Mouse (Mus musculus): ENCODE data around the gene Pde8b. TPM values are rescaled to one million over a fixed set of nuclear protein-coding genes. Genes with fewer than 3 reads are reported as not detected.

Gene Pde8b
- polyA plus RNA-seq, 1 experiment from 2014 or later = 12.1 TPM

DNA sequence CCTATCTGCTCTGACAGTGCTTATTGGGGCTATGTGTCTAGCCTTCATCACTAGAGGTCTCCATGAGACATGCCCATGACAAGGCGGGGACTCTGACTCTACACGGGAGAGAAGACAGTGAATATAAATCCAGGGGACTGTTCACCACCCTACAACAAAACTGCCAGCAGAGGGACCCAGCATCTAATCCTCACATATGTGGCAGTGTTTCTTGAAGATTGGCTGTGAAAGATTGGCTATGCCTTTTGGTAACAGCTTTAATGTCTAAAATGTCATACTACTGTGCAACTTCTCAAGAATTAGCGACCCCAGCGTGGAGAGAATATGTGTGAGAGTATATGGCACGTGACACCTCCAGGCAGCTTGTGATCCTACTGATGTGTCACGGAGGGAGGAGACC is 182.3 kb downstream of the Pde8b start:
- DNase-seq (ENCODE audit: low spot score) (peak; percentile 63), ATAC-seq (replicated peaks; ENCODE audit: low FRiP score, low read depth) (no peak)
- H3K36me3 ChIP-seq (ENCODE audit: insufficient read depth, low read length) = no peaks in the 10 kb centered on the region
- no peak overlapping the region for H3K9ac ChIP-seq (ENCODE audit: low read depth, low read length)
- WGBS = 56% methylated on average over 6 of the region's 6 CpGs
- H3K9me3 ChIP-seq (replicated peaks; ENCODE audit: low read length) = no peaks in the 10 kb centered on the region
- no peak overlapping the region for H3K4me3 ChIP-seq (replicated peaks; ENCODE audit: low read depth, low read length)
- peak; percentile 72 for TF ChIP-seq CTCF (IDR thresholded peaks at IDR 0.05; ENCODE audit: low read depth)
- H3K4me1 ChIP-seq (replicated peaks; ENCODE audit: insufficient read depth, low read length) = no peaks in the 10 kb centered on the region
- H3K4me2 ChIP-seq (ENCODE audit: low read length) = no peak overlapping the region
- H3K27me3 ChIP-seq (ENCODE audit: insufficient read depth, low read length) = no peaks in the 10 kb centered on the region
- no peak overlapping the region for H3K27ac ChIP-seq

DNA sequence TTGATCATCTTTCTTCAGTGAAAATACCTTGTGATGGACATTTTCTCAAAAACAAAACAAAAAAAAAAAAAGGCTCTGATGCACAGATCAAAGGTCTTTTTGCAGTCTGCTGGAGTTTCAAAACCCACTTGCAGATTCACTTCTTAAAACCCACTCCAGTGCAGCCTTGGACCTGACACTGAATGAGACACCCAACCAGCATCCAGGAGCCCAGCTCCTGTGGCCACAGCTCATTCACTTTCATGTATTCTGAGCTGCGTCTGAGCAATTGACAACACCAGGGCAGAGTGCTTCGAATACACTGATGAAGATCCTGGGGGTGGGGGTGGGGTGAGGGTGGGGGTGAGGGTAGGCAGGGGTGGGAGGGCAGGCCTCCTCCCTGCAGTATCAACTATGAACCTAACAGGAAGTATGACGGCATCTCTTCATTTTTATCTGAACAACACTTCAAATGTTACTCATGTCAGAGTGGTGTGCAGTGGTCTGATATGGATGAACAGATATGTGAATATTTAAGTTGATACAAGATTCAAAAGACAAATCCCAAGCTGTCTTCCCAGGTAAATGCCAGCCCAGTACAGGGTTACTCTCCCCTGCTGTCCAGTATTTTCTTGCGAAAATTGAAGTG is 186.6 kb downstream of the Pde8b start:
- WGBS = 68% methylated on average over 4 of the region's 4 CpGs
- TF ChIP-seq CTCF (IDR thresholded peaks at IDR 0.05; ENCODE audit: low read depth) = no peak
- Histone ChIP-seq H3K27me3 (ENCODE audit: insufficient read depth, low read length) (no peaks in the 10 kb centered on the region), H3K27ac (no peak overlapping the region), H3K36me3 (ENCODE audit: insufficient read depth, low read length) (no peaks in the 10 kb centered on the region), H3K4me2 (ENCODE audit: low read length) (no peak overlapping the region), H3K9ac (ENCODE audit: low read depth, low read length) (no peak overlapping the region), H3K4me3 (replicated peaks; ENCODE audit: low read depth, low read length) (no peak overlapping the region), H3K9me3 (replicated peaks; ENCODE audit: low read length) (no peaks in the 10 kb centered on the region), H3K4me1 (replicated peaks; ENCODE audit: insufficient read depth, low read length) (no peaks in the 10 kb centered on the region)
- DNase-seq (ENCODE audit: low spot score) (no peak), ATAC-seq (replicated peaks; ENCODE audit: low FRiP score, low read depth) (no peak)

DNA sequence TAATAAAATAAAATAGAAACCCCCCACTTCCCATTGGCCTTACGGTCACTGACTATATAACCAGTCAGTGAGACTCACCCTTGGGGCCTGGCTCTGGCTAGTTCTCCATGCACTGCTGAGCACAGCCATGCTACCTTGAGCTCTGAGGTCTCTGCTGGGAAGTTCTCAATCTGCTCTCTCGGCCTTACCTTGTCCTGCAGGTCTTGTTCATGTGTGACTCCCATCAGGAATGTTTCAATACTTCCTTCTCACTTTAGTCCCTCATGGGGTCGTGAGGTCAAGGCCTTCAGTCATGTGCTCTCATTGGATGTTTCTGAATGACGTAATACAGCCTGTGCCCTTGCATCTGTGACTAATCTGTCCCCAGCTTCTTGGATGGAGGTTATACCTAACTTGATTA is 191.3 kb downstream of the Pde8b start:
- Histone ChIP-seq H3K4me2 (ENCODE audit: low read length) (no peak overlapping the region), H3K4me3 (replicated peaks; ENCODE audit: low read depth, low read length) (no peak overlapping the region), H3K4me1 (replicated peaks; ENCODE audit: insufficient read depth, low read length) (no peaks in the 10 kb centered on the region), H3K27ac (no peak overlapping the region), H3K27me3 (ENCODE audit: insufficient read depth, low read length) (no peaks in the 10 kb centered on the region), H3K36me3 (ENCODE audit: insufficient read depth, low read length) (no peaks in the 10 kb centered on the region), H3K9ac (ENCODE audit: low read depth, low read length) (no peak overlapping the region), H3K9me3 (replicated peaks; ENCODE audit: low read length) (no peaks in the 10 kb centered on the region)
- DNase-seq (ENCODE audit: low spot score) = no peak
- no peak for TF ChIP-seq CTCF (IDR thresholded peaks at IDR 0.05; ENCODE audit: low read depth)
- 0 out of 2 replicates have a peak, but pooled peaks have one; percentile 54 for ATAC-seq (replicated peaks; ENCODE audit: low FRiP score, low read depth)
- 64% methylated on average over 4 of the region's 4 CpGs for WGBS

DNA sequence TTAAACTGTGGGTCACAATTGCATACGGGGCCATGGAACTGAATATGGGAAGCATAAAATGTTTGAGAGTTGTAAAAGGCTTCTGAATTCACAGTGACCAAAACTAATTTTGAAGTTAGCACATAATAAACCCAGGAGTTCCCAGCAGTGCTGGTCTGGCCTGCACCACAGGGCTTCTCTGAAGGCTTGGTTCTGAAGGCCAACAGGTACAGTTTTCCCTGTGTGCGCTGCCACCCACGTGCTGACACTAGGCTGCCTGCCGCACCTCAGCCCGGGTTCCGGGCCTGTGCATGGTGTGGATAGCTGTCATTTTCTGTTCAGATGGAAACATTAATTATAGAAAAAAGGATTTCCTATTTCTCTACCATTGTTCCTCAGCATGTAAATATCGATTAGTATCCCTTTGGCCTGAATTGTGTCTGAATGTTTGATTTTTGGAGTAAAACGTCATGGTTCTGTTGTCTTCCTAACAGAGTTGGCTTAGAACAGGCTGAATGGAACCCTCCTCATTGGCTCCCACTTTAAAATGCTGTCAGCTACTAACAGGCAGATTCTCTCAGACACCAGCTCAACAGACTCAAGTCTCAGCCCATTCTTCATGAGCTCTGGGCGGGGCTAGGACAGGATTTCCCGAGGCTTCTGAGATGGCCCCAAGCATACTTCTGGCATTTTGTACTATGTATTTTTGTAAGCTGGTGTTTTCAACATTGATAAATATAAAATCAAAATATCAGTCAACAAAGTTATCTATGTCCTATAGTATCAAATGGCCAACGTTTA is 193.4 kb downstream of the Pde8b start:
- no peak for TF ChIP-seq CTCF (IDR thresholded peaks at IDR 0.05; ENCODE audit: low read depth)
- Histone ChIP-seq H3K9me3 (replicated peaks; ENCODE audit: low read length) (no peaks in the 10 kb centered on the region), H3K36me3 (ENCODE audit: insufficient read depth, low read length) (no peaks in the 10 kb centered on the region), H3K9ac (ENCODE audit: low read depth, low read length) (no peak overlapping the region), H3K4me3 (replicated peaks; ENCODE audit: low read depth, low read length) (no peak overlapping the region), H3K4me2 (ENCODE audit: low read length) (no peak overlapping the region), H3K27me3 (ENCODE audit: insufficient read depth, low read length) (no peaks in the 10 kb centered on the region), H3K4me1 (replicated peaks; ENCODE audit: insufficient read depth, low read length) (no peaks in the 10 kb centered on the region), H3K27ac (peak overlapping the region; percentile 74)
- 81% methylated on average over 11 of the region's 11 CpGs for WGBS
- DNase-seq (ENCODE audit: low spot score) (no peak), ATAC-seq (replicated peaks; ENCODE audit: low FRiP score, low read depth) (no peak)

DNA sequence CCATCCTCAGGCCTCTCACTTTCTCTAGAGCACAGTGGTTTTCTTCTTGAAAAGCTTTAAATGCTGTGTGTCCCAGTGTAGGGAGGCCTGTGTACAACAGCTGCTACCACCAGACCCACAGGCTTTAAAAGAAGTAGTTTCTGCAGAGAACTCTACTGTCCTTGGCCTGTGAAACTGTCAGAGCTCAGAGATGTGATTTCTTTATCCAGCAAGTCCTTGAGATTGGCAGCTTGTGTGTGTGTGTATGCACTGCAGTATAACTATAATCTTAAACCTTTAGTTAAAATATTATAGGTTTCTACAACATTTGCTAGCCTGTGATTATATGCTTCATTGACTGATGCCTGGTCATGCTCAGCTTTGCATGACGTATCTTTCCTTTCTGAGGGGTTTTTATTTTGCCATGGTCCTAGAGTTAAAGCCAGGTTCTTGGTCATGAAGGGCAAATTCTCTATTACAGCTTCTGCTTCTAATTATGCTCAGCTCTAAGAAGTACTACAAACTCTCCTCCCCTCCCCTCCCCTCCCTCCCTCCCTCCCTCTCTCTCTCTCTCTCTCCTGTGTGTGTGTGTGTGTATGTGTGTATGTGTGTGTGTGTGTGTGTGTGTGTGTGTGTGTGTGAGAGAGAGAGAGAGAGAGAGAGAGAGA is 194.3 kb downstream of the Pde8b start:
- Histone ChIP-seq H3K9me3 (replicated peaks; ENCODE audit: low read length) (no peaks in the 10 kb centered on the region), H3K4me1 (replicated peaks; ENCODE audit: insufficient read depth, low read length) (no peaks in the 10 kb centered on the region), H3K4me2 (ENCODE audit: low read length) (no peak overlapping the region), H3K4me3 (replicated peaks; ENCODE audit: low read depth, low read length) (no peak overlapping the region), H3K27me3 (ENCODE audit: insufficient read depth, low read length) (no peaks in the 10 kb centered on the region), H3K27ac (peak overlapping the region; percentile 74), H3K9ac (ENCODE audit: low read depth, low read length) (no peak overlapping the region), H3K36me3 (ENCODE audit: insufficient read depth, low read length) (no peaks in the 10 kb centered on the region)
- no peak for TF ChIP-seq CTCF (IDR thresholded peaks at IDR 0.05; ENCODE audit: low read depth)
- 31% methylated on average over 1 of the region's 1 CpGs for WGBS
- ATAC-seq (replicated peaks; ENCODE audit: low FRiP score, low read depth) (0 out of 2 replicates have a peak, but pooled peaks have one; percentile 21), DNase-seq (ENCODE audit: low spot score) (peak; percentile 16)

DNA sequence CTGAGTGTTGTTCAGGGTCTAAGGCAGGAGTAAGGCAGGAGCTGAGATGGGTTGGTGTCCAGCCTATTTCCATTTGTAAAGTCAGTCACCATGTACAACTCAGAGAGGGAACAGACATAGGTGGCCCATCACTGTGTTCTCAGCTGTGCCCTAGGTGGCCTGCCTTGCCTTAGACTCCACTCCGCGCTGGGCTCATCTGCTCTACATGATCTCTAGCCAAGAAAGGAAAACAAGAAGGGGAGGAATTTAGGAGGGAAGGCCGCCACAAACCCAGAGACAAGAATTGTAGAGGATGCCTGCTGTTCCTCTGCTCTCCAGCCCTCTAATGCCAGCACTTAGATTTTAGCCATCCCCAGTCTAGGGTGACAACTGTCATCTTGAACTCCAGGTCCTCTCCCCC is 197.7 kb downstream of the Pde8b start:
- Histone ChIP-seq H3K4me3 (replicated peaks; ENCODE audit: low read depth, low read length) (no peak overlapping the region), H3K4me2 (ENCODE audit: low read length) (no peak overlapping the region), H3K9ac (ENCODE audit: low read depth, low read length) (no peak overlapping the region), H3K9me3 (replicated peaks; ENCODE audit: low read length) (no peaks in the 10 kb centered on the region), H3K27ac (no peak overlapping the region), H3K4me1 (replicated peaks; ENCODE audit: insufficient read depth, low read length) (no peaks in the 10 kb centered on the region), H3K36me3 (ENCODE audit: insufficient read depth, low read length) (no peaks in the 10 kb centered on the region), H3K27me3 (ENCODE audit: insufficient read depth, low read length) (no peaks in the 10 kb centered on the region)
- WGBS = 87% methylated on average over 3 of the region's 3 CpGs
- no peak for TF ChIP-seq CTCF (IDR thresholded peaks at IDR 0.05; ENCODE audit: low read depth)
- no peak for DNase-seq (ENCODE audit: low spot score)
- no peak for ATAC-seq (replicated peaks; ENCODE audit: low FRiP score, low read depth)
